Mouse (Mus musculus) liver, postnatal 0 days (tissue): ENCODE measurements around the gene Fkbp15.

Experiments used
- CTCF ChIP-seq: sonication (generic); IDR thresholded peaks from 2 replicates; pipeline ENCODE4 v1.5.1; 2016; ENCODE audit warnings: antibody characterized with exemption, low read depth
- EP300 ChIP-seq: IDR thresholded peaks from 2 replicates; pipeline ENCODE4 v1.6.1; 2016; ENCODE audit warnings: antibody characterized with exemption, low read depth, mild to moderate bottlenecking

DNA sequence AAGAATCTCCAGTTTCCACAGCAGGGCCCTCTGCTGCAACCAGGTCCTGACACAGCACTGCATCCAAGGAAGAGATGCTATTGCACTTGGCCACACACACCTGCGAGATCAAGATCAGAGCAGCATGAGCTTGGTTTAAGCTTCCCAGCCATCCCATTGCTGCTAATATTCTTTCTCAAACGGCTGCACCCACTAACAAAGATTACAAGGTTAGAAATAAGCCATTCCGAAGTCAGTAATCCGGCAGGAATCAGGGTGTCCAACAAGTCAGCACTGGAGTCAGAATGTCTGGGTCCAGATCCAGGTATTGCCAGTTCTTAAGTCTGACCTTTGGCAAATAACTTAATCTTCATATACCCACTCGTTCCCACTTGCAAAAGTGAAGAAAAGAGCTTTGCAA, 21.8 kb downstream of the Fkbp15 start:
- TF ChIP-seq CTCF (no peak), EP300 (no peak)
